In the genomic region with DNA sequence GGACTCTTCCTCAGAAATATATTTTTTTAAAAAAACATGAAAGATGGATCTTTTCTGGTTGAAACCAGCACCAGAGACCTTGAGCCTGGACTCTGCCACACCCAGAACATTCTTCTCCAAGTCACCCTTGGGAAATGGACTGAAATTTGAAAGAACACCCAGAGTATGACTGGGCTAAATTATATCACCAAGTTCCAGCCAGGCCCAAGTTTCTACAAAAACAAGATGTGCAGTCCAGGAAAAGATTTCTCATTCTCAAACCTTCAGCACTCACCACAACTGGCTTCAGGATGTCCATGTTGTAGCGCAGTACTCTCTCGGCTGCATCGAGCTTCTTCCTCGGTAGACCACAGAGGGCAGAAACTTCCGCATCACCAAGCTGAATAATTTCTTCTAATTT, we compare ENCODE assay signal across 22 mouse cellular contexts. TPM values are rescaled to one million over a fixed set of nuclear protein-coding genes. Genes with fewer than 3 reads are reported as not detected.
DNase-seq lines count a peak whose midpoint lies in the region; ATAC-seq and TF ChIP-seq lines count a peak whose summit lies in the region.
"Had no signal": no experiment of that assay in that cellular context is flagged by ENCODE, and none has a peak within 500 bp of the region (broad histone marks: within the 10 kb centered on the region; RNA-seq: fewer than 3 reads in every experiment).

No protein-coding gene starts in this region.

- no peaks in the 10 kb centered on the region for H3K79me2 ChIP-seq in heart, adult 2 months (replicated peaks; ENCODE audit: control insufficient read depth, insufficient read depth, low read length)

- H3K27ac ChIP-seq in heart, adult 2 months = peak overlapping the region; percentile 34
- H3K27ac ChIP-seq: embryonic facial prominence, embryonic 12.5 days; forebrain, embryonic 15.5 days; hindbrain, embryonic 14.5 days; kidney, postnatal 0 days; left cerebral cortex, adult 2 months; liver, embryonic 14.5 days; midbrain, embryonic 13.5 days; stomach, postnatal 0 days had no signal

- H3K4me3 ChIP-seq in heart, adult 2 months = no peak overlapping the region
- H3K4me3 ChIP-seq: embryonic facial prominence, embryonic 12.5 days; forebrain, embryonic 15.5 days; left cerebral cortex, adult 2 months; lung, embryonic 15.5 days; midbrain, embryonic 13.5 days had no signal

- no peak for TF ChIP-seq CTCF in heart, adult 2 months (IDR thresholded peaks at IDR 0.05)

- ATAC-seq in common myeloid progenitor, adult 5-6 weeks (replicated peaks; ENCODE audit: low read depth, poor library complexity, severe bottlenecking) = peak; percentile 77
- peak; percentile 36; the same call in 1 of the 2 replicates for ATAC-seq in megakaryocyte, adult 5-6 weeks (ENCODE audit: poor library complexity, severe bottlenecking)
- ATAC-seq: forebrain, embryonic 15.5 days; inflammation-experienced regulatory T-cells, adult 6 months; midbrain, embryonic 13.5 days had no signal

- WGBS in heart, adult 2 months = 80% methylated on average over 5 of the region's 5 CpGs

- no peaks in the 10 kb centered on the region for H3K27me3 ChIP-seq in heart, adult 2 months (ENCODE audit: control insufficient read depth, insufficient read depth, low read length)
- H3K27me3 ChIP-seq: embryonic facial prominence, embryonic 12.5 days; forebrain, embryonic 15.5 days; lung, embryonic 15.5 days; midbrain, embryonic 13.5 days had no signal

- no peak for TF ChIP-seq POLR2A in heart, adult 2 months (IDR thresholded peaks at IDR 0.05; ENCODE audit: insufficient read depth, low read depth, low read length)

- intact Hi-C loops in heart, adult 2 months (cut with DNase I) = no loop called here

- peaks cover 9% of the 10 kb centered on the region for H3K4me1 ChIP-seq in heart, adult 2 months (ENCODE audit: control insufficient read depth, insufficient read depth, low read length)

- peaks cover 35% of the 10 kb centered on the region for H3K36me3 ChIP-seq in heart, adult 2 months (ENCODE audit: control insufficient read depth, insufficient read depth, low read length)
- H3K36me3 ChIP-seq: embryonic facial prominence, embryonic 12.5 days; forebrain, embryonic 15.5 days; lung, embryonic 15.5 days; midbrain, embryonic 13.5 days had no signal

- peak; percentile 29 for DNase-seq in adrenal gland, postnatal 14 days
- DNase-seq in adrenal gland, postnatal 25 days = no peak
- peak in 1 of 2 experiments; percentile 30 for DNase-seq in heart, adult 2 months
- DNase-seq in heart, postnatal 4 days = no peak
- DNase-seq in thymus, adult 18-20 months = no peak
- DNase-seq in urinary bladder, postnatal 25 days (ENCODE audit: low spot score) = no peak
- DNase-seq: cerebellum, adult 11-12 months; cerebellum, postnatal 10 days; kidney, adult 2 months; layer of hippocampus, adult 9-11 months had no signal

- TF ChIP-seq EP300 in heart, adult 2 months (IDR thresholded peaks at IDR 0.05; ENCODE audit: insufficient read depth, low read depth, low read length) = no peak

- no peak overlapping the region for H3K9ac ChIP-seq in heart, adult 2 months (ENCODE audit: low read depth, low read length)
- H3K9ac ChIP-seq: embryonic facial prominence, embryonic 12.5 days; forebrain, embryonic 15.5 days; hindbrain, embryonic 14.5 days; liver, embryonic 14.5 days; lung, embryonic 15.5 days; midbrain, embryonic 13.5 days had no signal

RNA-seq across cellular contexts. Expression of gene Abca1, which starts 53.0 kb away (rescaled TPM):
- 164 and 209 TPM in 2 replicates for total RNA-seq in adrenal gland, postnatal 14 days (2021)
- 165 and 265 TPM in 2 replicates for total RNA-seq in adrenal gland, postnatal 25 days (2021)
- total RNA-seq in heart, adult 2 months (2021) = 10 to 100 TPM; 13.1 to 23.5 TPM
- 4.2 and 8.4 TPM in 2 replicates for polyA plus RNA-seq in heart, adult 2 months (2012; rRNA removed)
- total RNA-seq in heart, postnatal 4 days (2021) = 10 to 100 TPM in 1 of 2 experiments, 1 to 10 TPM in 1; 9.5 to 11.6 TPM
- total RNA-seq in common myeloid progenitor, adult 5-6 weeks (2017) = 7.6 and 11.4 TPM in 2 replicates
- total RNA-seq in megakaryocyte, adult 5-6 weeks (2015) = 1.2 and 1.8 TPM in 2 replicates
- total RNA-seq in megakaryocyte, adult 5-6 weeks (2017) = 2.5 and 3.4 TPM in 2 replicates
